Mouse (Mus musculus) hindbrain, embryonic 10.5 days (tissue): ENCODE measurements around the gene Actbl2. TPM values are rescaled to one million over a fixed set of nuclear protein-coding genes. Genes with fewer than 3 reads are reported as not detected.

Experiments
- DNase-seq: peaks from one replicate; pipeline ENCODE4 v3.0.0-alpha.2; 2017; ENCODE audit warnings: low spot score
- H3K27ac ChIP-seq: fragments of 300-500 bp; sonication (generic); 2 replicates; pipeline ENCODE4 v1.5.1; 2016; ENCODE audit warnings: mild to moderate bottlenecking, moderate library complexity
- H3K27me3 ChIP-seq: fragments of 300-500 bp; sonication (generic); 2 replicates; pipeline ENCODE4 v1.6.1; 2016; ENCODE audit warnings: mild to moderate bottlenecking; ENCODE audit not compliant: poor library complexity, insufficient read depth, severe bottlenecking
- H3K36me3 ChIP-seq: fragments of 300-500 bp; sonication (generic); 2 replicates; pipeline ENCODE4 v1.6.1; 2016; ENCODE audit warnings: mild to moderate bottlenecking, moderate library complexity
- H3K4me1 ChIP-seq: fragments of 300-500 bp; sonication (generic); replicated peaks from 2 replicates; pipeline ENCODE4 v1.6.1; 2016; ENCODE audit warnings: mild to moderate bottlenecking
- H3K4me3 ChIP-seq: fragments of 300-500 bp; sonication (generic); 2 replicates; pipeline ENCODE4 v1.5.1; 2016; ENCODE audit warnings: mild to moderate bottlenecking, moderate library complexity
- H3K9me3 ChIP-seq: fragments of 300-500 bp; sonication (generic); 2 replicates; pipeline ENCODE4 v1.6.1; 2016; ENCODE audit warnings: mild to moderate bottlenecking, moderate library complexity
- WGBS: fragments of 180-500 bp; shearing (Covaris S2); methylation state at CpG from one replicate; pipeline ENCODE4 v1.1.7; 2016; 5-methylcytosine and 5-hydroxymethylcytosine counted together
- polyA plus RNA-seq: library from polyadenylated mRNA; unstranded; fragments of >200 nt; fragmentation: Nextera tagmentation; extraction: Ambion mirVana; gene quantifications from 2 replicates; pipeline ENCODE4 v1.2.1, GENCODE M21; 2016

Gene Actbl2
- not detected in 2 replicates for polyA plus RNA-seq

DNA sequence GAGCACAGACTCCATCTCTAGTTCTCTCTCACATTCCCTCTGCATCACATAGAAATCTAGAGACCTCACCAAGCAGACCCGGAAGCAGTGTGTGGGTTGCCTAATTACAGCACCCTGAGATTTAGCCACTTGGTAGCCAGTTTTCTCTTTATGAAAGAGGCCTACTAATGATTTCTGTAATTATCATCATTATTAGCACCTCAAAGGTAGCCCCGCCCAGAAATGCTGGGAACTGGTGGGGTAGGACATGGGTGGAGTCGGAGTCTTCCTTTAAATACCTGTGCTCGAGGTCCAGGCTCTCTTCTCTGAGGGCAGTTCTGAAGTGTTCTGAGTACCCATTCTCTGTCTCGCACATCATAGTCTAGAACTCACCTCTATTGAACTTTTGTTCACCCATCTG, at the start of gene Actbl2:
Gene Actbl2 (plus strand): TSS at position 301 of the 400 bp plus-strand sequence.
- no peak for DNase-seq

DNA sequence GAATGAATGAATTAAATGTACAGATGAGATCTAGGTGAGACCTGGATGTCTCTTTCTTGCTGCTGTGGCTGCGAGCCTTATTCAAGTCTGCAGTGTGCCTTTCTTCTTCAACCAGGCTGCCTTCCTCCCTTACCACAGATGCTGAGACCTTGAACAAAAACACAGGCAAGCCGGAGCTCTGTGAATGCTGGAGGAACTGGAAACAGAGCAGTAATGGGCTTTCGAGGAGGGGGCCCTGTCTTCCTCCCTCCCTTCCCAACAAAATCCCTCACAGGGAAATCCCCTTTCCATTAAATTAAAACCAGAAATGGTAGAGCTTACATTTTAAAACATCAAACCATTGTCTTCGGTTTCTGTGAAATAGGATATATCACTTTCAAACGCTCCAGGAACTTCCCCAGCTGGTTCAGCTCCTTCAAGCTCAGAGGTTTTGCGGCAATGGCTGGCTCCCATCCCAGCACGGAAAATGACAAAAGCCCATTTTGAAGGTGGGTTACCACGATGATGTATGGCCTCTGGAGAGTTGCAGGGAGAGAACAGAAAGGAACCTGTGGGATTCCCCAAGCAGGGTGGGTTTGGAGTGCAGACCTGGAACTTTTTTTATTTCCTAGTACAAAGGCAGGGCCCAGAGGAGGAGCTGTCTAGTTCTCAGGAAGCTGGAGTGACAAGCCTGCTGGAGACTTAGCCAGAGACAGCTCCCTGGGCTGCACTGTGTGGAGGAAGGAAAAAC, 44.0 kb upstream of the Actbl2 start:
- WGBS, result 58% methylated on average over 8 of the region's 8 CpGs
- Histone ChIP-seq H3K4me1 (0 out of 2 replicates have a peak, but pooled peaks cover 10% of the 10 kb centered on the region), H3K36me3 (no peaks in the 10 kb centered on the region), H3K9me3 (no peaks in the 10 kb centered on the region), H3K27ac (peak overlapping the region; percentile 60), H3K27me3 (no peaks in the 10 kb centered on the region), H3K4me3 (no peak overlapping the region)
- peak; percentile 27 for DNase-seq

More for the DNA sequence above, at the start of gene Actbl2:
- no peaks in the 10 kb centered on the region for H3K27me3 ChIP-seq
- H3K27ac ChIP-seq, result no peak within 1 kb of the TSS
- no peak within 1 kb of the TSS for H3K4me3 ChIP-seq
- H3K36me3 ChIP-seq, result no peaks in the 10 kb centered on the region
- 92% methylated on average over 5 of the region's 5 CpGs for WGBS
- peaks cover 9% of the 10 kb centered on the region for H3K4me1 ChIP-seq
- H3K9me3 ChIP-seq, result no peaks in the 10 kb centered on the region

DNA sequence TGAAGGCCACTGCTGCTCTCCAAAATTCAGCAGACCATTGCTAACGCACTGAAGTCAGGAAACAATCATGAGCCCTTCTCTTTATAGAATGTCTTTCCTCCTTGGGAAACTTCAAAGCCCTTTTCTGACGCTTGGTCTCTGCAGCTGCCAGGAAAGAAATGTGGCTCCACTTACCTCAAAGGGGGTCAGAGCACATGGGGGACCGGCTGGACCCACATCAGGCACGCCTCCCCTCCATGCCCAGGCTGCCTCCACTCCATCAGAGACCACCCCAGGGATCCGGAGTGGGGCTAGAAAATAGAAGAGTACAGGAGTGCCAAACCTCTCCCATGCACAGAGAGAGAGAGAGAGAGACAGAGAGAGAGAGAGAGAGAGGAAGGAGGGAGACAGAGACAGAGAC, 26.0 kb upstream of the Actbl2 start:
- 41% methylated on average over 5 of the region's 5 CpGs for WGBS
- Histone ChIP-seq H3K27me3 (no peaks in the 10 kb centered on the region), H3K4me3 (no peak overlapping the region), H3K36me3 (no peaks in the 10 kb centered on the region), H3K4me1 (peaks cover 11% of the 10 kb centered on the region; the same call in 1 of the 2 replicates), H3K27ac (no peak overlapping the region), H3K9me3 (no peaks in the 10 kb centered on the region)
- DNase-seq, result no peak

DNA sequence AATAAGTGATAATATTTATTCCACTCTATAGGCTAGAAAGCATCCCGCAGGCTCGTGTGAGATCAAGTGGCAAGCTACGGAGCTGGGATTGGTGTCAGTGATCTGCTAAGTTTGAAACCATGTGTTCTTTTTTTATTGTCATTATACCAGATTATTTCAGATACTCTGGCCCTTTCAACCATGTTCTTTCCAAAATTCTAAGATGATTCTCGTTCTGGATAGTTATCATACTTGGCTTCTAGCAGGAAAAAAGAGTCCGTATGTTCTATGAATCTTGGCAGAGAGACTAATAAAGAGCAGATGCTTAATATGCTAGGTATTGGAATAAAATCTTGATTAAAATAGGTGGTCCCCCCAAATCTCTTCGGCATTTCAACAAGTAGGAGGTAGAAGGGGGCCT, 25.3 kb upstream of the Actbl2 start:
- Histone ChIP-seq H3K4me3 (no peak overlapping the region), H3K27ac (no peak overlapping the region), H3K36me3 (no peaks in the 10 kb centered on the region), H3K27me3 (no peaks in the 10 kb centered on the region), H3K4me1 (peaks cover 11% of the 10 kb centered on the region; the same call in 1 of the 2 replicates), H3K9me3 (no peaks in the 10 kb centered on the region)
- WGBS, result 89% methylated on average over 6 of the region's 6 CpGs
- DNase-seq, result no peak

DNA sequence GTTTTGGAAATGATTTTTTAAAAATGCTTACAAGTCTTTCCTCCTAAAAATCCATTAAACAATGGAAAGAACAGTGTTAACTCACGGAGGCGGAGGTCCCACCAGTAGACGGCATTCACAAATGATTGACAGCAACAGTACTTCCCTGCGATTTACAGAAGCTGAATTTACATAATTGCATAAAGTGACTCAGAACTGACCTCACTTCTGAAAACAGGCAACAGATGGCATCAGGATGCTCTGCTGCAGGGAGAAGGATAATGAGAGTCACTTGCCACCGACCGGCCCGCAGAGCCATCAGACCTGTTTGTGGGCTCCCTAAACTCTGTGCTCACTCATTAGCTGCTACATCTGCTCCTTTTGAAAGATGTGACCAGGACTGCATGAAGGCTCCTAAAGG, 22.4 kb upstream of the Actbl2 start:
- no peaks in the 10 kb centered on the region for H3K36me3 ChIP-seq
- 66% methylated on average over 7 of the region's 7 CpGs for WGBS

DNA sequence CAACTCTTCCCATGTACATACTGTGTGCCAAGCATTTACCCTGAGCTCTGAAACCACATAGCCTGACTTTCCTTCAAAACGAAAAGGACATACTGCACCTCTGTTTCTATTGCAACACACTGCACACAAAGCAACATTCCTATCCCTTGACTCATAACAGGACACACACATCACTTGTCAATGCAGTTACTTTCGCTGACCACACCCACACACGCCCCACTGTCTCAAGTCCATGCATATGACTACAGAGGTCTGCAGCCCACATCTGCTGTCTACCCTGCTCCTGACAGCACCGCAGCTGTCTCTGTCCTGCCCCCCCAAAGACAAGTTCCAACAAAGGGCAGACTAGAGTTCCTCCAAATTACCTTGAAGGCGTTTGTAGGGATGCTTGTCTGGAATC, 21.5 kb upstream of the Actbl2 start:
- H3K27me3 ChIP-seq, result no peaks in the 10 kb centered on the region
- H3K36me3 ChIP-seq, result no peaks in the 10 kb centered on the region
- no peak overlapping the region for H3K27ac ChIP-seq
- peaks cover 14% of the 10 kb centered on the region; the same call in 1 of the 2 replicates for H3K4me1 ChIP-seq
- H3K4me3 ChIP-seq, result no peak overlapping the region
- no peaks in the 10 kb centered on the region for H3K9me3 ChIP-seq
- no peak for DNase-seq
- 76% methylated on average over 5 of the region's 5 CpGs for WGBS

More for the DNA sequence above, 22.4 kb upstream of the Actbl2 start:
- no peak for DNase-seq
- Histone ChIP-seq H3K9me3 (no peaks in the 10 kb centered on the region), H3K27ac (no peak overlapping the region), H3K4me3 (no peak overlapping the region), H3K27me3 (no peaks in the 10 kb centered on the region), H3K4me1 (peaks cover 14% of the 10 kb centered on the region; the same call in 1 of the 2 replicates)

DNA sequence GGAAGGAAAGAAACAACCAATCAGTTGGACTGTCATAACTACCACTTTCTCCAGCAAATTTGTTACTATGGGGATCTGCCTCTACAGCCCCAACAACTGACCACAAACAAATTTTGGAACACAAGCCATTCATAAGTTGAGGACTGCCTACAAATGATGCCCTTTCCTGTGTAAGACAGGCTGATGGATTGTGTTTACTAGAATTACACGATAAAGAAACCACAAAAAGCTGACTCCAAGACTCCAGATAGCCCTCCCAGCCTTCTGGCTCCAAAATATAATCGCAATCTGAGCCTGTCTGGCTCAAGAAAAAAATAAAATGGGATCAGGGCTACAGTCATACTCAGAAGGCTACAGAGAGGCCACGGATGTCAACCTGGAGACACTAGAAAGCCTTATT, 20.2 kb upstream of the Actbl2 start:
- Histone ChIP-seq H3K36me3 (no peaks in the 10 kb centered on the region), H3K9me3 (no peaks in the 10 kb centered on the region), H3K27me3 (no peaks in the 10 kb centered on the region), H3K27ac (no peak overlapping the region), H3K4me1 (peaks cover 14% of the 10 kb centered on the region; the same call in 1 of the 2 replicates), H3K4me3 (no peak overlapping the region)
- 87% methylated on average over 3 of the region's 3 CpGs for WGBS
- no peak for DNase-seq

DNA sequence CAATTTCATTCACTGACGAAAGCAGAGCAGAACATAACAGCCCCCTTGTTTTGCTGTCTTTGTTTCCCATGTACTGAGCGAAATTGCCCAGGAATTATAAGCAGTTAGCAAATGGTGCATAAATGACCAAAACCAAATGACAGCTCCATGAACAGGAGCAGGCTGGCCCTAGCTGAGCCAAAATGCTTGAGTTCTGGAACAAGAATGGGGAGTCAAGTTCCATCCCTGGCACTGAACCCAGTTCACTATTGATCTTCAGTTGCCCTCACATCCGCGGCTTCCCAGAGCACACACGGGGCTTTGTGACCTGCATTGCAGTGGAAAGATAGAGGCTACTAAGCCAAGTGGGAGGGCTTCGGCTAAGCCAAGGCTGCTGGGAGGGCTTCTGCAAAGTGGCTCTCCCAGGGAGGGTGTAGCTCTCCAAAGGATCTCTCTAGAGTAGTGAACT, 19.1 kb upstream of the Actbl2 start:
- 69% methylated on average over 6 of the region's 6 CpGs for WGBS
- Histone ChIP-seq H3K36me3 (no peaks in the 10 kb centered on the region), H3K27ac (no peak overlapping the region), H3K4me1 (peaks cover 14% of the 10 kb centered on the region; the same call in 1 of the 2 replicates), H3K9me3 (peaks cover 5% of the 10 kb centered on the region; the same call in 1 of the 2 replicates), H3K4me3 (no peak overlapping the region), H3K27me3 (no peaks in the 10 kb centered on the region)
- DNase-seq, result no peak

DNA sequence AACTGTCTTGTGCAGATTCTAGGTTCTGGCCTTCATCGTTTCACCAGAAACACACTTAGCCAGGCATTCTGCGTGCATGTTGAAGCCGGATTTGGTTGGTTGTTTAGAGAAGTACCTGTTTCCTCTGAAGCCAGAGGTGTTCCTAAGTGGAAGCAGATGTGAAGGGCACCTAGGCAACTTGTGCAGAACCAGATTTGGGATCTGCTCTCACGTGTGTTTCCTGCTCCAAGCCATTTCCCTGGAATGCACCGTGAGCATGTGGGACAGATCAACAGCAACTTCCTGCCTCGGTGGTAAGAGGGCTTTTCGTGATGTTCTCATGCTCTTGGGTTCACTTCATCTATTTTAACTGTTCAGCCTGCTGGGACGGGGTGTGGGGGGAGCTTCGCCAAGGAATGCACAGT, 18.4 kb upstream of the Actbl2 start:
- DNase-seq, result no peak
- H3K4me3 ChIP-seq, result no peak overlapping the region
- H3K9me3 ChIP-seq, result peaks cover 5% of the 10 kb centered on the region; the same call in 1 of the 2 replicates
- no peaks in the 10 kb centered on the region for H3K27me3 ChIP-seq
- peaks cover 14% of the 10 kb centered on the region; the same call in 1 of the 2 replicates for H3K4me1 ChIP-seq
- H3K27ac ChIP-seq, result no peak overlapping the region
- WGBS, result 77% methylated on average over 9 of the region's 9 CpGs
- H3K36me3 ChIP-seq, result no peaks in the 10 kb centered on the region

DNA sequence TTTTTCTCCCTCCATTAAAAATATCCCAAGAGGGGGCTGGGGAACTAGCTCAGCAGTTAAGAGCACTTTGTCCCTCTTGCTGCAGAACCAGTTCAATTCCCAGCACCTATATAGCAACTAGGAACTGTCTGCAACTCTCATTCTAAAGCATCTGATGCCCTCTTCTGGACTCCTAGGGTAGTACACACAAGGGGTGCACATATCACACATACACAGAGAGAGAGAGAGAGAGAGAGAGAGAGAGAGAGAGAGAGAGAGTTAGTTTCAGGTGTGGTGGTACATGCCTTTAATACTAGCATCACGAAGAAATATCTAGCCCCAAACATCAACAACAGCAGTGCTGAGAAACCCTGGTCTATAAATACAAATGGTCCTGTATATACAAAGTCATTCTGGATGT, 17.5 kb upstream of the Actbl2 start:
- DNase-seq, result no peak
- H3K27ac ChIP-seq, result no peak overlapping the region
- WGBS, result 78% methylated on average over 1 of the region's 1 CpGs
- no peak overlapping the region for H3K4me3 ChIP-seq
- no peaks in the 10 kb centered on the region for H3K27me3 ChIP-seq
- H3K4me1 ChIP-seq, result peaks cover 13% of the 10 kb centered on the region; the same call in 1 of the 2 replicates
- no peaks in the 10 kb centered on the region for H3K36me3 ChIP-seq
- H3K9me3 ChIP-seq, result peaks cover 5% of the 10 kb centered on the region; the same call in 1 of the 2 replicates

DNA sequence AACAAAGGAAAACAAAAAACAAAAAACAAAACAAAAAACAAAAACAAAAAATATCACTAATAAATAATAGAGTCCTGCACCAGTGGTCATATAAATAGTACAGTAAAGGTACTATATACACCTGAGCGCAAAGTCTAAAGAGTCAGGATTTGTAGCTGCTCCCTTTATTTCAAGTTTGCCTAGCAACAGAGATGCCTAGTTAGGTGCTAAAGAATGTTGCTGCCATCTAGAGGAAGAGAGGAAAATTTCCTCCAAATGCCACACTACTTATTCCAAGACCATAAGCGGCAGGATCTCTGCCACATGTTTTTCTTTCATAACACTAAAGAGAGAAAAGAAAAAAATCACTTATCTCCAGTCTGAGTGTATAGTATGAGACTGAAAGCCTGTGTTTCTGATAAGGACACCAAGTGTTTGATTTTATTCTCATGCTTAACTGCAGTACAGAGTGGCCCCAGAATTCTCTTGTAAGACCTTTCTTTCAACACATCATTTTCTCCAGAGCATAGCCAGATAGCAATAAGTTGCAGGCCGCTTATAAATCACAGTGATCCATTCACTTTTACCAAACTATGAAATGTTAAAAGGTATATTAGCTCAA, 16.8 kb upstream of the Actbl2 start:
- WGBS, result 53% methylated on average over 3 of the region's 3 CpGs
- Histone ChIP-seq H3K4me3 (no peak overlapping the region), H3K9me3 (peaks cover 5% of the 10 kb centered on the region; the same call in 1 of the 2 replicates), H3K4me1 (peaks cover 9% of the 10 kb centered on the region; the same call in 1 of the 2 replicates), H3K27ac (no peak overlapping the region), H3K27me3 (no peaks in the 10 kb centered on the region), H3K36me3 (no peaks in the 10 kb centered on the region)
- no peak for DNase-seq

DNA sequence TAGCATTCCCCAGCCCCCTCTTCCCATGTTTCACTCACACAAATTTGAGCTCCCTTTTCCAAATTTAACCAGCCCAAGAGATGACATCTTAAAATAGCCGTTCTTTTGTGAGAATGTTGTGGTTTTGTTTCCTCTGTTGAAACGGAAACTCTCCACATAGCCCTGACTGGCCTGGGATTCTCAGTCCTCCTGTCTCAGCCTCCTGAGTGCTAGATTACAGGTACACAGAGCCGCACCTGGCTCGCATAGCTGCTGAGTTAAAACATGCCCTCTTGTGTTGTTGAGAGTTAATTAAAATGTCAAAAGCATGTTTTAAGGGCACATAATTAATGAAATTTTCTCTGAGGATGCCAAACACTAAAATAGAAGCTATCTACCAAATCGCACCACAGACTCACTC, 3.7 kb upstream of the Actbl2 start:
- Histone ChIP-seq H3K4me3 (no peak overlapping the region), H3K9me3 (no peaks in the 10 kb centered on the region), H3K27ac (no peak overlapping the region), H3K4me1 (no peaks in the 10 kb centered on the region), H3K27me3 (no peaks in the 10 kb centered on the region), H3K36me3 (no peaks in the 10 kb centered on the region)
- 90% methylated on average over 5 of the region's 5 CpGs for WGBS
- DNase-seq, result no peak

DNA sequence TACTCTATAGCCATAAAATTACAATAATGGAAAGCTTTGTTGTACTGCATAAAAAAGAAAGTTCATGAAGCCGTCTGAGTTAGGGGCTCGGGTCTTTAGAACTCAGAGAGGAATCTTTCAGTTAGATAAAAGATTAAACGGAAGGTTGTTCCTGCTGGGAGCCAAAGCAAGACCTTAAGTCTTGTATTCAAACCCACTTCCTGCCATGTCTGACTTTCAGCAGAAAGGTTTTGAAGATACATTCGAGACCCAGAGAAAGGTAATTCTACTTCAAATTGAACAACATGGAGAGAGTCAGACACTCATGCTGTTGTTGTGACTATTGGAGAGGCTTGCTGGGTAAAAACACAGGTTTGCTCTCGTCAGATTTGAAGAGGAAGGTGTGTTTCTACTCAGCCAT, 3.0 kb upstream of the Actbl2 start:
- Histone ChIP-seq H3K4me3 (no peak overlapping the region), H3K27ac (no peak overlapping the region), H3K9me3 (no peaks in the 10 kb centered on the region), H3K27me3 (no peaks in the 10 kb centered on the region), H3K36me3 (no peaks in the 10 kb centered on the region), H3K4me1 (no peaks in the 10 kb centered on the region)
- WGBS, result 60% methylated on average over 5 of the region's 5 CpGs
- DNase-seq, result no peak
